Mouse (Mus musculus) left cerebral cortex, postnatal 4 days (tissue): ENCODE results near the gene Cops2. TPM values are rescaled to one million over a fixed set of nuclear protein-coding genes. Genes with fewer than 3 reads are reported as not detected.
A peak's percentile ranks its signal among the peaks of the same experiment; 100 is the strongest.

Source experiments
- DNase-seq: peaks from one replicate; pipeline ENCODE4 v3.0.0-alpha.2; 2022
- intact Hi-C: fragments of 180-260 bp; cut with DNase I; formaldehyde crosslinking; loops from one replicate; pipeline ENCODE4 v1.15.1; 2025
- total RNA-seq, 2 experiments: library from RNA; stranded (reverse); gene quantifications; 2 replicates each; pipeline ENCODE4 v1.2.3; 2021

Cops2 gene
- total RNA-seq, result 100 to 1,000 TPM in 1 of 2 experiments, 10 to 100 TPM in 1; 99.0 to 102 TPM

GRCm38 (mm10) chr2:125858521-125859280, at the start of gene Cops2, which contains the start of gene Galk2:
Gene Cops2, minus strand, starts transcription at chr2:125859139.
Gene Galk2, plus strand, starts transcription at chr2:125859109.
- peak; percentile 96 for DNase-seq
- intact Hi-C loops, result no loop called here

- no peak for DNase-seq
- intact Hi-C loops, result no loop called here
These were observed 48.8 kb upstream of the Cops2 start for GRCm38 (mm10) chr2:125907580-125908255.

GRCm38 (mm10) chr2:125906407-125907066, 47.6 kb upstream of the Cops2 start:
- no peak for DNase-seq
- intact Hi-C loops, result no loop called here

GRCm38 (mm10) chr2:125901426-125901825, 42.5 kb upstream of the Cops2 start:
- intact Hi-C loops, result no loop called here
- no peak for DNase-seq

GRCm38 (mm10) chr2:125900797-125901410, 42.0 kb upstream of the Cops2 start:
- intact Hi-C loops, result no loop called here

GRCm38 (mm10) chr2:125896355-125896754, 37.4 kb upstream of the Cops2 start:
- intact Hi-C loops, result loop anchor here (10.0 kb wide), 3 partner anchors 138 to 528 kb away; partner anchors contain the start of gene Fgf7
- DNase-seq, result no peak

More at GRCm38 (mm10) chr2:125900797-125901410, 42.0 kb upstream of the Cops2 start:
- DNase-seq, result no peak

GRCm38 (mm10) chr2:125895099-125895498, 36.2 kb upstream of the Cops2 start:
- DNase-seq, result no peak
- intact Hi-C loops, result loop anchor here (10.0 kb wide), 3 partner anchors 140 to 530 kb away; partner anchors contain the start of gene Fgf7

- intact Hi-C loops, result loop anchor here (5.0 to 10.0 kb wide), 4 partner anchors 142 to 624 kb away; partner anchors contain the start of gene Fgf7
- DNase-seq, result no peak
These were observed 34.2 kb upstream of the Cops2 start for GRCm38 (mm10) chr2:125893096-125893495.

GRCm38 (mm10) chr2:125885891-125886576, 27.1 kb upstream of the Cops2 start:
- DNase-seq, result peak; percentile 39
- intact Hi-C loops, result no loop called here

- intact Hi-C loops, result no loop called here
- DNase-seq, result no peak
These were observed 11.2 kb upstream of the Cops2 start for GRCm38 (mm10) chr2:125870159-125870558.

GRCm38 (mm10) chr2:125868301-125868700, 9.4 kb upstream of the Cops2 start:
- DNase-seq, result no peak
- intact Hi-C loops, result no loop called here

GRCm38 (mm10) chr2:125866058-125866740, 7.3 kb upstream of the Cops2 start:
- DNase-seq, result peak; percentile 67
- intact Hi-C loops, result no loop called here

- intact Hi-C loops, result no loop called here
- DNase-seq, result peak; percentile 29
These were observed 6.6 kb upstream of the Cops2 start for GRCm38 (mm10) chr2:125865585-125865984.

GRCm38 (mm10) chr2:125864551-125864950, 5.6 kb upstream of the Cops2 start:
- intact Hi-C loops, result no loop called here
- no peak for DNase-seq

GRCm38 (mm10) chr2:125863799-125864198, 4.9 kb upstream of the Cops2 start:
- intact Hi-C loops, result no loop called here

GRCm38 (mm10) chr2:125857707-125858106, 1.2 kb downstream of the Cops2 start:
- intact Hi-C loops, result no loop called here
- DNase-seq, result no peak

More at GRCm38 (mm10) chr2:125863799-125864198, 4.9 kb upstream of the Cops2 start:
- no peak for DNase-seq

GRCm38 (mm10) chr2:125851237-125851636, 7.7 kb downstream of the Cops2 start:
- DNase-seq, result no peak
- intact Hi-C loops, result no loop called here

- intact Hi-C loops, result no loop called here
- no peak for DNase-seq
These were observed 20.1 kb downstream of the Cops2 start for GRCm38 (mm10) chr2:125838708-125839284.

GRCm38 (mm10) chr2:125838091-125838490, 20.8 kb downstream of the Cops2 start:
- intact Hi-C loops, result no loop called here
- no peak for DNase-seq
